Mouse (Mus musculus) embryonic fibroblast, embryonic 13.5 days (primary cell): Measurements from ENCODE around the gene Gba.

Source experiments
- CTCF ChIP-seq: IDR thresholded peaks from 2 replicates; pipeline ENCODE4 v1.5.1; 2011; ENCODE audit warnings: mild to moderate bottlenecking, control low read depth, low read length, moderate library complexity, borderline replicate concordance; ENCODE audit not compliant: insufficient read depth
- POLR2A ChIP-seq: IDR thresholded peaks from 2 replicates; pipeline ENCODE4 v1.6.1; 2011; ENCODE audit warnings: low read depth, mild to moderate bottlenecking, control low read depth, low read length, moderate library complexity

- no peak for TF ChIP-seq CTCF
- TF ChIP-seq POLR2A = no peak
Measured at GRCm38 (mm10) chr3:89163123-89163522, 39.6 kb upstream of the Gba start.
